Mouse (Mus musculus): ENCODE measurements around the gene Dnajb12. TPM values are rescaled to one million over a fixed set of nuclear protein-coding genes. Genes with fewer than 3 reads are reported as not detected.
"Not testable (repeated sequence)": the region's sequence is repeated elsewhere in the genome, so short reads cannot be mapped to it uniquely, and the experiment has no call there.

The Dnajb12 gene
- polyA plus RNA-seq, 1 experiment from 2014 or later = 29.8 TPM

GRCm38 (mm10) chr10:59875396-59875795 is 4.0 kb upstream of the Dnajb12 start:
- H3K4me3 ChIP-seq (ENCODE audit: low read depth, low read length) = no peak overlapping the region
- H3K27me3 ChIP-seq (ENCODE audit: control insufficient read depth, insufficient read depth, low read length) = no peaks in the 10 kb centered on the region
- ATAC-seq (ENCODE audit: insufficient number of reproducible peaks, insufficient read depth, low FRiP score, low read depth) = no peak
- peaks cover 4% of the 10 kb centered on the region; the same call in 1 of the 2 replicates for H3K4me1 ChIP-seq (ENCODE audit: control insufficient read depth, insufficient read depth, low read length)
- H3K36me3 ChIP-seq (ENCODE audit: control insufficient read depth, insufficient read depth, low read length) = no peaks in the 10 kb centered on the region
- H3K4me2 ChIP-seq (replicated peaks; ENCODE audit: low read depth, low read length) = no peak overlapping the region
- H3K9me3 ChIP-seq (ENCODE audit: control insufficient read depth, low read depth, low read length) = no peaks in the 10 kb centered on the region
- no peak overlapping the region for H3K9ac ChIP-seq (replicated peaks; ENCODE audit: low read depth, low read length)
- 17% methylated on average over 1 of the region's 1 CpGs for WGBS
- H3K27ac ChIP-seq (ENCODE audit: low read length) = no peak overlapping the region

GRCm38 (mm10) chr10:59876698-59877097 is 2.7 kb upstream of the Dnajb12 start:
- not testable (repeated sequence) for H3K4me3 ChIP-seq (ENCODE audit: low read depth, low read length); ATAC-seq (ENCODE audit: insufficient number of reproducible peaks, insufficient read depth, low FRiP score, low read depth)
- WGBS = 81% methylated on average over 3 of the region's 4 CpGs

GRCm38 (mm10) chr10:59877421-59878117 is 1.8 kb upstream of the Dnajb12 start:
- no peak overlapping the region for H3K4me3 ChIP-seq (ENCODE audit: low read depth, low read length)
- WGBS = 71% methylated on average over 15 of the region's 15 CpGs
- no peak overlapping the region for H3K27ac ChIP-seq (ENCODE audit: low read length)
- no peak for ATAC-seq (ENCODE audit: insufficient number of reproducible peaks, insufficient read depth, low FRiP score, low read depth)
- no peaks in the 10 kb centered on the region for H3K27me3 ChIP-seq (ENCODE audit: control insufficient read depth, insufficient read depth, low read length)
- peaks cover 12% of the 10 kb centered on the region for H3K4me1 ChIP-seq (ENCODE audit: control insufficient read depth, insufficient read depth, low read length)
- H3K9ac ChIP-seq (replicated peaks; ENCODE audit: low read depth, low read length) = no peak overlapping the region
- no peaks in the 10 kb centered on the region for H3K36me3 ChIP-seq (ENCODE audit: control insufficient read depth, insufficient read depth, low read length)
- H3K4me2 ChIP-seq (replicated peaks; ENCODE audit: low read depth, low read length) = no peak overlapping the region
- H3K9me3 ChIP-seq (ENCODE audit: control insufficient read depth, low read depth, low read length) = no peaks in the 10 kb centered on the region

More at GRCm38 (mm10) chr10:59876698-59877097, 2.7 kb upstream of the Dnajb12 start:
- not testable (repeated sequence) for H3K9ac ChIP-seq (replicated peaks; ENCODE audit: low read depth, low read length); H3K9me3 ChIP-seq (ENCODE audit: control insufficient read depth, low read depth, low read length); H3K27ac ChIP-seq (ENCODE audit: low read length); H3K4me2 ChIP-seq (replicated peaks; ENCODE audit: low read depth, low read length); H3K27me3 ChIP-seq (ENCODE audit: control insufficient read depth, insufficient read depth, low read length); H3K36me3 ChIP-seq (ENCODE audit: control insufficient read depth, insufficient read depth, low read length)
- H3K4me1 ChIP-seq (ENCODE audit: control insufficient read depth, insufficient read depth, low read length) = peaks cover 12% of the 10 kb centered on the region

- Histone ChIP-seq H3K9me3 (ENCODE audit: control insufficient read depth, low read depth, low read length) (no peaks in the 10 kb centered on the region), H3K36me3 (ENCODE audit: control insufficient read depth, insufficient read depth, low read length) (no peaks in the 10 kb centered on the region), H3K27ac (ENCODE audit: low read length) (peak overlapping the region; percentile 100), H3K27me3 (ENCODE audit: control insufficient read depth, insufficient read depth, low read length) (no peaks in the 10 kb centered on the region), H3K4me2 (replicated peaks; ENCODE audit: low read depth, low read length) (peak overlapping the region; percentile 64), H3K9ac (replicated peaks; ENCODE audit: low read depth, low read length) (peak overlapping the region; percentile 22; the same call in 1 of the 2 replicates), H3K4me1 (ENCODE audit: control insufficient read depth, insufficient read depth, low read length) (peaks cover 12% of the 10 kb centered on the region), H3K4me3 (ENCODE audit: low read depth, low read length) (peak overlapping the region; percentile 87)
- no peak; the same call in 1 of the 2 replicates for ATAC-seq (ENCODE audit: insufficient number of reproducible peaks, insufficient read depth, low FRiP score, low read depth)
- 12% methylated on average over 5 of the region's 5 CpGs for WGBS
Observed at GRCm38 (mm10) chr10:59878823-59879222, 533 bp upstream of the Dnajb12 start.

DNA sequence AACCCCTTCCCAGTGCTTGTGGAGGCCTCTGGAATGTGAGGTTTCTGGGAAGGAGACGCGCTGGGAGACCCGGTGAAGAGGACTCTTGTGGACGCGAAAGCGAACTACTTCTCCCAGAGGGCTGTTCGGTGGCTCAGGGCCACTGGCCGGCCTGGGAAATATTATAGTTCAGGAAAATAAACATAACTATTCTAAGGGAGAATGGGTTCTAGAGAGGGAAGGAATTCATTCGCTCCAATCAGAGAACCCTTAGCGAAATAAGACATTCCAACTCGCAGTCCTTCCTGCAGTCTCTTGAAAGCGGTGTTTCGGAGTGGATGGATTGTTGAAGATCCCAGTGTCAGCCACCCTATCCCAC is 652 bp downstream of the Dnajb12 start:
- H3K27ac ChIP-seq (ENCODE audit: low read length) = peak overlapping the region; percentile 100
- ATAC-seq (ENCODE audit: insufficient number of reproducible peaks, insufficient read depth, low FRiP score, low read depth) = peak; percentile 47; the same call in 1 of the 2 replicates
- H3K9ac ChIP-seq (replicated peaks; ENCODE audit: low read depth, low read length) = peak overlapping the region; percentile 95
- H3K4me1 ChIP-seq (ENCODE audit: control insufficient read depth, insufficient read depth, low read length) = peaks cover 12% of the 10 kb centered on the region
- no peaks in the 10 kb centered on the region for H3K9me3 ChIP-seq (ENCODE audit: control insufficient read depth, low read depth, low read length)
- under 1% methylated on average over 13 of the region's 13 CpGs for WGBS
- H3K36me3 ChIP-seq (ENCODE audit: control insufficient read depth, insufficient read depth, low read length) = no peaks in the 10 kb centered on the region; the same call in 1 of the 2 replicates
- H3K4me3 ChIP-seq (ENCODE audit: low read depth, low read length) = peak overlapping the region; percentile 87
- H3K27me3 ChIP-seq (ENCODE audit: control insufficient read depth, insufficient read depth, low read length) = no peaks in the 10 kb centered on the region
- H3K4me2 ChIP-seq (replicated peaks; ENCODE audit: low read depth, low read length) = peak overlapping the region; percentile 92

GRCm38 (mm10) chr10:59880837-59881236 is 1.5 kb downstream of the Dnajb12 start:
- H3K4me3 ChIP-seq (ENCODE audit: low read depth, low read length) = peak overlapping the region; percentile 87
- H3K27me3 ChIP-seq (ENCODE audit: control insufficient read depth, insufficient read depth, low read length) = no peaks in the 10 kb centered on the region
- H3K36me3 ChIP-seq (ENCODE audit: control insufficient read depth, insufficient read depth, low read length) = no peaks in the 10 kb centered on the region; the same call in 1 of the 2 replicates
- H3K9me3 ChIP-seq (ENCODE audit: control insufficient read depth, low read depth, low read length) = no peaks in the 10 kb centered on the region
- H3K27ac ChIP-seq (ENCODE audit: low read length) = no peak overlapping the region
- H3K4me2 ChIP-seq (replicated peaks; ENCODE audit: low read depth, low read length) = peak overlapping the region; percentile 92
- no peak overlapping the region for H3K9ac ChIP-seq (replicated peaks; ENCODE audit: low read depth, low read length)
- no peak for ATAC-seq (ENCODE audit: insufficient number of reproducible peaks, insufficient read depth, low FRiP score, low read depth)
- peaks cover 12% of the 10 kb centered on the region for H3K4me1 ChIP-seq (ENCODE audit: control insufficient read depth, insufficient read depth, low read length)
- 87% methylated on average over 7 of the region's 7 CpGs for WGBS

- H3K4me3 ChIP-seq (ENCODE audit: low read depth, low read length) = no peak overlapping the region
- no peaks in the 10 kb centered on the region for H3K27me3 ChIP-seq (ENCODE audit: control insufficient read depth, insufficient read depth, low read length)
- 91% methylated on average over 10 of the region's 10 CpGs for WGBS
- ATAC-seq (ENCODE audit: insufficient number of reproducible peaks, insufficient read depth, low FRiP score, low read depth) = no peak
- H3K4me1 ChIP-seq (ENCODE audit: control insufficient read depth, insufficient read depth, low read length) = peaks cover 10% of the 10 kb centered on the region
- H3K4me2 ChIP-seq (replicated peaks; ENCODE audit: low read depth, low read length) = no peak overlapping the region
- no peak overlapping the region for H3K9ac ChIP-seq (replicated peaks; ENCODE audit: low read depth, low read length)
- H3K9me3 ChIP-seq (ENCODE audit: control insufficient read depth, low read depth, low read length) = no peaks in the 10 kb centered on the region
- no peak overlapping the region for H3K27ac ChIP-seq (ENCODE audit: low read length)
- H3K36me3 ChIP-seq (ENCODE audit: control insufficient read depth, insufficient read depth, low read length) = no peaks in the 10 kb centered on the region; the same call in 1 of the 2 replicates
Observed at GRCm38 (mm10) chr10:59884327-59885173, 5.2 kb downstream of the Dnajb12 start.

DNA sequence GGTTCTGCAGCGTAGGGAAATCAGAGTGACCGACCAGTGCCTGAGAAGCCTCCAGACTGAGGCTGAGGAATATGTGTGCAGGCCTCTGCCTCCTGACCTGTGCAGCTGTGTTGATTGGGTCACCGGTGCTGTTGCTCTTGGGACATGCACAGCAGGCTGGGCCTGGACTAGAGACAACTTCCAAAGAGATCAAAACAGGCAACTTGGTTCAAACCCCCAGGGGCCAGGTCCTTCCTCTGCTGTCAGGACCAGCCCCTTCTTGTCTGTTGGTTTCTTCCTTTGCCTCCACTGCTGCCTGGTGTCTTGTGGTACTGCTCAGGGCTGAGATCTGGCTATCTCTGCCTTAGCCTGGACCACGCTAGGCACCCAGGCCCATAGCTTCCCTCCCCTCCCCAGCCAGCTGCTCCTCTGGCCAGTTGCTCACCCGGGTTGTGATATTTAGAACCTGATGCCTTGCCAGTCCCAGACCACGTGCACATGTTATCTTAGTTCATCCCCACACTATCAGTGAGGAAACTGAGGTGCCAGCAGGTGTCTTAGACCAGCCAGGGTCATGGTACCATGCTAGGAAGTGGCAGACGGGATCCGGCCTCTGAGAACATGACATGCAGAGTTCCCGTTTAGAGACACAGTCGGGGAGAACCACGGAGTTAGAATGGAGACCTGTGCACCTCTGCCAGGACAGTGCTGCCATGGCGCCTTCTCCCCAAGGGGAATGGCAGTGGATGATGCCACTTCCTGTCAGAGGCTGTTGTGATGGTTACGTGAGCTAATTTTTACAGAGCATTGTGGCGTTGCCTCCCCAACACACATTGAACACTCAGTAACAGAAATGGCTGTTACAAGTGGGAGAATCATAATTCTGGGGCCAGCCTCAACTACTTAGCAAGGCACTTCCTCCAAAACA is 6.1 kb downstream of the Dnajb12 start:
- Histone ChIP-seq H3K4me3 (ENCODE audit: low read depth, low read length) (no peak overlapping the region), H3K27ac (ENCODE audit: low read length) (no peak overlapping the region), H3K4me1 (ENCODE audit: control insufficient read depth, insufficient read depth, low read length) (peaks cover 8% of the 10 kb centered on the region), H3K27me3 (ENCODE audit: control insufficient read depth, insufficient read depth, low read length) (no peaks in the 10 kb centered on the region), H3K4me2 (replicated peaks; ENCODE audit: low read depth, low read length) (no peak overlapping the region), H3K9ac (replicated peaks; ENCODE audit: low read depth, low read length) (no peak overlapping the region), H3K9me3 (ENCODE audit: control insufficient read depth, low read depth, low read length) (no peaks in the 10 kb centered on the region), H3K36me3 (ENCODE audit: control insufficient read depth, insufficient read depth, low read length) (no peaks in the 10 kb centered on the region; the same call in 1 of the 2 replicates)
- no peak for ATAC-seq (ENCODE audit: insufficient number of reproducible peaks, insufficient read depth, low FRiP score, low read depth)
- 91% methylated on average over 14 of the region's 14 CpGs for WGBS

All from stomach, embryonic 14.5 days (tissue).